Mouse (Mus musculus) kidney, postnatal 25 days (tissue): ENCODE results near the gene Tgfbr1.

Experiments
- DNase-seq, 2 experiments: peaks; one replicate each; pipeline ENCODE4 v3.0.0; 2021; ENCODE audit warnings: mixed read lengths in 2 of 2

Gene Tgfbr1

GRCm38 (mm10) chr4:47424376-47424775 is 71.4 kb downstream of the Tgfbr1 start:
- no peak for DNase-seq

DNA sequence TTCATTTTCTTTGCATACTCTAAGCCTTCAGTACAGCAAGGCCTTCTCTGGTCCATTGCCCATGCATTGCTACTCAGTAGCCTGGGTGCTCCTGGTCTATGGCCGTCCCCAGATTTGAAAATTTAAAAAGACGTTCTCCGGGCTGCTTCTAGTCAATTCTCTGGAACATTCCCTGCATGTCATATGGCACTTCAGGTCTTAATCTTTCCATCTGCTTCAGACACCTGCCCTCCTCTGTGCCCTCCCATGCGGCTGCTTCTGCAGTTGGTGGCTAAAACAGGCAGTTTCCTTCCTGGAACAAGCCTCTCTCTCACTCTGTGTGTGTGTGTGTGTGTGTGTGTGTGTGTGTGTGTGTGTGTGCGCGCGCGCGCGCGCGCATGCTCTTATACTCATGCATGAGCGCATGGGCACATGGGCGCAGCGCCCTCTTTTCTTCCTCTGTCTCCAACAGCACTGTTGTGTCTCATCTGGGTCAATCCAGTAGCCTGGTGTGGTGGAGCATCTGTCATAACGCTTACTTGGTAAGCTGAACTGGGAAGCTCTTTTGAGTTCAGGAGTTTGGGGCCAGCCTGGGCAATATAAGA is 72.3 kb downstream of the Tgfbr1 start:
- DNase-seq = no peak

DNA sequence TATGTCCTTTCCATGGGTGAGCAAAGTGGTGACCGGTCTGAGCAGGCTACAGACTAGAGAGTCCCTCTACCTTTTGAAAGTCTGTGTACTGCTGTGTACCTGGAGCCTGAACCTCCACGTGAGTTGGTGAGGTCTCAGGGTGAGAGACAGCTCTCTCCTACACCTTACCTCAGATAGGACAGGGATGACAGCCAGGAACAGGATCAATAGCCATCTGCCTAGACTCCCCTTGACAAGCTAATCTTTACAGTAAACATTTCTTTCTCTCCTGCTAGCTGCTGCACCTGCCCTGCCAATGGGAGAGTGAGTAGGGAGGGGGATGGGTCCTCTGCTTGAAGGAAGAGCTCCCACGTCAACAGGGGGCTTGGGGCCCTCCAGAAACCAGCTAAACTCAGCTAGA is 74.6 kb downstream of the Tgfbr1 start:
- no peak for DNase-seq

DNA sequence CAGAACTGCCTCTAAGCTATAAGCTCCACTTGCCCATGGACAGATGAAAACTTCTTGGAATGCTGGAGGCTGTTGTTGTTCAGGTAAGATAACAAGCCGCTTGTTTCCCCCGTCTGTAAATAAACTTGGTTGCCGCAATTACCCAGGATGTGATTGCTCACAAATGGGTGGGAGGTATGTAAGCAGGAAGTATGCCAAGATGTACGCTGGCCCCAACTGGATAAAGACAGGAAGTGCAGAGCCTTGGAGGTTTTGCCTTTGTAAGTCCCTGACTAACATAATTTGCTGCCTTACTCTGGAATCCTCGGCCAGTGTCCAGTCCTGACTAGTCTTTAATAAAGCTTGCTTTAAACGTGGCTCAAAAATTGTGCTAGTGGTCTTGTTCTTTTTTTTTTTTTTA is 77.5 kb downstream of the Tgfbr1 start:
- no peak for DNase-seq

DNA sequence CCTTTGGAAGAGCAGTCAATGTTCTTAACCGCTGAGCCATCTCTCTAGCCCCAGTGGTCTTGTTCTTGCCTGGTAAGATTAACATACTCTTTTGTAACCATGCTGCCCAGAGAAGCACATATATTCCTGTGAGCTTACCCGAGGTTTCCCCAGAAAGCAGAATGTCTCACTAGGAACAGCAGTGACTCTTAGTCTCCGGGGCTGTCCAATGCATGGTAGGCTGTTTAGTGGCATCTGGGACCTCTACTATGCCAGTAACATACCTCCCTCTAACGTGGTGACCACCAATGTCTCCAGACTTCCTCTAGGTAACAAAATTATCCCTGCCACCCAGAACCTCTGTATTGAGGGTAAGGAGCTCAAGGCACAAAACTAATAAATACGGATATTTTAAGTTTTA is 78.1 kb downstream of the Tgfbr1 start:
- no peak for DNase-seq

GRCm38 (mm10) chr4:47432766-47433165 is 79.7 kb downstream of the Tgfbr1 start:
- DNase-seq = no peak

DNA sequence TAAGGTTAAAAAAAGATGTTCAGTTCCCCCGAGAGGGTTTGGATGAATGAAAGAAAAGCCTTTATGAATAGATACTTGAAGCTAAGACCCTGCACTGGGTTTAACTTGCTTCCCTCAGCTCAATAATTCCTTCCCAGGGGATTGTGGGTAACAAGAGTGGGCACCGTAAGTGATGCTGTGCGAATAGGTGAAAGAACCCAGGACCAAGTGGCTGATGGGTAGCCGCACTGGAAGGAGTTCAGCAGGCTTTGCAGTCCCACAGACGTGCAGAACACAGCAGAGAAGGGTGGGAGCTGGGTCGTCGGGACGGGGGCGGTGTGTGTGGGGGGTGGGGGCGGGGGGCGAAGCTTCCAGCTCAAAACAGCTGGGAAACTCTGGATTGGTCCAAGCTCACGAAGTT is 82.1 kb downstream of the Tgfbr1 start:
- no peak for DNase-seq

- DNase-seq = no peak
Observed at GRCm38 (mm10) chr4:47435566-47436360, 82.7 kb downstream of the Tgfbr1 start.

GRCm38 (mm10) chr4:47437365-47438340 is 84.6 kb downstream of the Tgfbr1 start:
- peak; percentile 83 to 88 for DNase-seq

GRCm38 (mm10) chr4:47438956-47439355 is 85.9 kb downstream of the Tgfbr1 start:
- no peak for DNase-seq

- no peak for DNase-seq
Observed at GRCm38 (mm10) chr4:47440951-47441350, 87.9 kb downstream of the Tgfbr1 start.

DNA sequence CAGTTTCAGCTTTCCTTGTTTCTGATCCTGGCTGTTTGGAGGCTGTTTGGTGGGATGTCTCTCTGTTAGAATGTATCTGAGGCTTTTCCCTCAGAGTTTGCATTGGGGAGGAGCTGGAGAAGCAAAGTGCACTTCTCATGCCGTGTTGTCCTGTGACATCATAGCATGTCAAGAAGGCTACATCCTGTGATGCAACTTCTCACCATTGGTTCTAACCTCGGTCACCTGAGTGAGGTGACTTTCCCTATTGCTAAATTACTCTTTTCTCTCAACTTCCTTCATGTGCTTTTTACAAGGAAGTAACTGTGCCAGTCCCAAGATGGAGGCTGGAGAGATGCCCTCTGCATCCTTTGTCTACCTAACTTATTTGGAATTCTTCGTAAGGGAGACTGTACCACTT is 95.5 kb downstream of the Tgfbr1 start:
- DNase-seq = no peak

- no peak for DNase-seq
Observed at GRCm38 (mm10) chr4:47449116-47449515, 96.1 kb downstream of the Tgfbr1 start.

DNA sequence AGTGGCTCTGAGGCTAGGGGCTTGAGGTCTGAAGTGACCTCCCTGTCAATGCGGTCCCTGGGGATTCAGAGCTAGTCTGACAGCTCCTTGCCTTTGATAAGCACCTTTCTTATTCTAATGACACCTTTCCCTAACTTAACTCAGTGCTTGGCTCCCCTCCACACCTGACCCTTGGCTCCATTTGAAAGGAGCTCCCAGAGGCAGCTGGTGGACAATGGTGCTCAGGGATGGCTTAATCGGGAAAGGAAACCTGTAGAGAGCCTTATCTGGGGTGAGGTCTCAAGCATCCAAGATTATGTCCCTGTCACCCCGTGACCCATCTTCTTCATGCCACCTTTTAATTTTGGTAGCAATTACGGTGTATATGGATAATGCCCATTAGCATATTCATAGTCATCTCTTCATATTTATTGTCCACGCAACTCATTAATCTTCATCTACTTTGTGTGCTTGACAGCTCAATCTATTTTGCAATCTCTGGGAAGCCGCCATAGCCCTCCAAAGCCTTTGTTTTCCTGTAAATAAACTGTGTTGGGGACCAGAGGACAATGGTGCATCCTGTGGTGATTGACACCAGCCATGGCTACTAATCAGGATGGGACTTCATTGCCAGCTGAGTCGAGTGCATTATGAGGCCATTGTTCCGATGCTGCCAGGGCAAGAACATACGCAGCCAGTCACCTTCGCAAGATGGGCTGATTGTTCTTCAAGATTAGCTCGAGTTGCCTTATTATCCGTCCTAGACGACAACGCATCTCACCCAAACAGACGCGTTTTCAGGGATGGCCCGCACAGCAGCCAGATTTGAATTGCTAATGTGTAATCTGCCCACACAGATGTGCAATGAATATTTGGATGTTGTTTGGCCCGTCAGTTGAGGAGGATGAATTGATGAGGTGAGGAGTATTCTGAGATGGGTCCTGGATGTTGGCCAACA is 96.8 kb downstream of the Tgfbr1 start:
- no peak for DNase-seq
